Mouse (Mus musculus): ENCODE measurements around the gene Olfr561. TPM values are rescaled to one million over a fixed set of nuclear protein-coding genes. Genes with fewer than 3 reads are reported as not detected.

The Olfr561 gene
- not detected in 2 replicates for polyA plus RNA-seq (2016; fragmentation: Nextera tagmentation; extraction: Ambion mirVana)

- no peak within 1 kb of the TSS for H3K27ac ChIP-seq (ENCODE audit: poor library complexity, severe bottlenecking)
- H3K9ac ChIP-seq, result no peak within 1 kb of the TSS
- H3K4me2 ChIP-seq, result no peak within 1 kb of the TSS
- no peak for ATAC-seq (ENCODE audit: insufficient number of reproducible peaks, low FRiP score)
- H3K36me3 ChIP-seq, result no peaks in the 10 kb centered on the region
- H3K27me3 ChIP-seq (replicated peaks), result no peaks in the 10 kb centered on the region
- 70% methylated on average over 2 of the region's 2 CpGs for whole genome bisulfite sequencing
- H3K9me3 ChIP-seq (replicated peaks), result no peaks in the 10 kb centered on the region
- no peaks in the 10 kb centered on the region for H3K4me1 ChIP-seq (replicated peaks)
- no peak within 1 kb of the TSS for H3K4me3 ChIP-seq
Observed at GRCm38 (mm10) chr7:102770921-102771320, at the start of gene Olfr561. Gene Olfr561 (plus strand): TSS chr7:102771221.

GRCm38 (mm10) chr7:102727391-102727790, 43.6 kb upstream of the Olfr561 start, which contains the start of gene Olfr559:
Gene Olfr559 (minus strand): TSS chr7:102727491.
- Histone ChIP-seq H3K27ac (ENCODE audit: poor library complexity, severe bottlenecking) (no peak within 1 kb of the TSS), H3K9ac (no peak within 1 kb of the TSS), H3K9me3 (replicated peaks) (no peaks in the 10 kb centered on the region), H3K27me3 (replicated peaks) (no peaks in the 10 kb centered on the region), H3K4me3 (no peak within 1 kb of the TSS), H3K4me2 (no peak within 1 kb of the TSS), H3K36me3 (no peaks in the 10 kb centered on the region), H3K4me1 (replicated peaks) (no peaks in the 10 kb centered on the region)
- ATAC-seq (ENCODE audit: insufficient number of reproducible peaks, low FRiP score), result no peak

GRCm38 (mm10) chr7:102733793-102734192, 37.2 kb upstream of the Olfr561 start:
- Histone ChIP-seq H3K4me1 (replicated peaks) (no peaks in the 10 kb centered on the region), H3K4me3 (no peak overlapping the region), H3K27me3 (replicated peaks) (no peaks in the 10 kb centered on the region), H3K9ac (no peak overlapping the region), H3K4me2 (no peak overlapping the region), H3K9me3 (replicated peaks) (no peaks in the 10 kb centered on the region), H3K27ac (ENCODE audit: poor library complexity, severe bottlenecking) (no peak overlapping the region), H3K36me3 (no peaks in the 10 kb centered on the region)
- ATAC-seq (ENCODE audit: insufficient number of reproducible peaks, low FRiP score), result no peak
- WGBS, result 20% methylated on average over 1 of the region's 1 CpGs

- no peak for ATAC-seq (ENCODE audit: insufficient number of reproducible peaks, low FRiP score)
- WGBS, result 42% methylated on average over 2 of the region's 2 CpGs
Observed at GRCm38 (mm10) chr7:102737705-102738104, 33.3 kb upstream of the Olfr561 start.

GRCm38 (mm10) chr7:102752086-102752485, 18.9 kb upstream of the Olfr561 start:
- H3K4me1 ChIP-seq (replicated peaks), result no peaks in the 10 kb centered on the region
- H3K27ac ChIP-seq (ENCODE audit: poor library complexity, severe bottlenecking), result no peak overlapping the region
- no peaks in the 10 kb centered on the region for H3K36me3 ChIP-seq
- no peak overlapping the region for H3K4me3 ChIP-seq
- WGBS, result 9% methylated on average over 1 of the region's 1 CpGs
- H3K27me3 ChIP-seq (replicated peaks), result no peaks in the 10 kb centered on the region
- no peak for ATAC-seq (ENCODE audit: insufficient number of reproducible peaks, low FRiP score)
- H3K9ac ChIP-seq, result no peak overlapping the region
- no peaks in the 10 kb centered on the region for H3K9me3 ChIP-seq (replicated peaks)
- H3K4me2 ChIP-seq, result no peak overlapping the region

More at GRCm38 (mm10) chr7:102737705-102738104, 33.3 kb upstream of the Olfr561 start:
- no peak overlapping the region for H3K27ac ChIP-seq (ENCODE audit: poor library complexity, severe bottlenecking)
- no peaks in the 10 kb centered on the region for H3K4me1 ChIP-seq (replicated peaks)
- no peak overlapping the region for H3K4me2 ChIP-seq
- H3K4me3 ChIP-seq, result no peak overlapping the region
- H3K27me3 ChIP-seq (replicated peaks), result no peaks in the 10 kb centered on the region
- no peaks in the 10 kb centered on the region for H3K36me3 ChIP-seq
- no peaks in the 10 kb centered on the region for H3K9me3 ChIP-seq (replicated peaks)
- no peak overlapping the region for H3K9ac ChIP-seq

- H3K27ac ChIP-seq (ENCODE audit: poor library complexity, severe bottlenecking), result no peak within 1 kb of the TSS
- no peak for ATAC-seq (ENCODE audit: insufficient number of reproducible peaks, low FRiP score)
- 65% methylated on average over 4 of the region's 4 CpGs for WGBS
- no peaks in the 10 kb centered on the region for H3K4me1 ChIP-seq (replicated peaks)
- H3K36me3 ChIP-seq, result no peaks in the 10 kb centered on the region
- no peaks in the 10 kb centered on the region for H3K9me3 ChIP-seq (replicated peaks)
- no peaks in the 10 kb centered on the region for H3K27me3 ChIP-seq (replicated peaks)
- H3K9ac ChIP-seq, result no peak within 1 kb of the TSS
- no peak within 1 kb of the TSS for H3K4me3 ChIP-seq
- H3K4me2 ChIP-seq, result no peak within 1 kb of the TSS
Observed at GRCm38 (mm10) chr7:102759266-102759665, 11.8 kb upstream of the Olfr561 start, which contains the start of the genes Olfr560 and Olfr78. Gene Olfr560 (minus strand): TSS chr7:102759366. Gene Olfr78 (minus strand): TSS chr7:102759471.

- H3K27ac ChIP-seq (ENCODE audit: poor library complexity, severe bottlenecking), result no peak within 1 kb of the TSS
- no peaks in the 10 kb centered on the region for H3K36me3 ChIP-seq
- no peak within 1 kb of the TSS for H3K9ac ChIP-seq
- H3K4me1 ChIP-seq (replicated peaks), result no peaks in the 10 kb centered on the region
- no peak for ATAC-seq (ENCODE audit: insufficient number of reproducible peaks, low FRiP score)
- H3K9me3 ChIP-seq (replicated peaks), result no peaks in the 10 kb centered on the region
- H3K27me3 ChIP-seq (replicated peaks), result no peaks in the 10 kb centered on the region
- no peak within 1 kb of the TSS for H3K4me3 ChIP-seq
- H3K4me2 ChIP-seq, result no peak within 1 kb of the TSS
Observed at GRCm38 (mm10) chr7:102803180-102803579, 32.2 kb downstream of the Olfr561 start, which contains the start of gene Olfr564. Gene Olfr564 (plus strand): TSS chr7:102803480.

Other genes starting within 250 kb of the Olfr561 start
- not detected in 2 replicates for gene Olfr547, start 236.5 kb upstream of the Olfr561 start, polyA plus RNA-seq (2016; fragmentation: Nextera tagmentation; extraction: Ambion mirVana)
- gene Olfr548-ps1, start 230.3 kb upstream of the Olfr561 start, polyA plus RNA-seq (2016; fragmentation: Nextera tagmentation; extraction: Ambion mirVana), result not detected in 2 replicates
- not detected in 2 replicates for gene Olfr549, start 221.4 kb upstream of the Olfr561 start, polyA plus RNA-seq (2016; fragmentation: Nextera tagmentation; extraction: Ambion mirVana)
- gene Trim21, start 205.7 kb upstream of the Olfr561 start, polyA plus RNA-seq (2016; fragmentation: Nextera tagmentation; extraction: Ambion mirVana), result 0.46 and 0.49 TPM in 2 replicates
- gene Olfr550, start 199.8 kb upstream of the Olfr561 start, polyA plus RNA-seq (2016; fragmentation: Nextera tagmentation; extraction: Ambion mirVana), result not detected in 2 replicates
- gene Olfr551, start 179.3 kb upstream of the Olfr561 start, polyA plus RNA-seq (2016; fragmentation: Nextera tagmentation; extraction: Ambion mirVana), result not detected in 2 replicates
- not detected in 2 replicates for gene Olfr552, start 173.5 kb upstream of the Olfr561 start, polyA plus RNA-seq (2016; fragmentation: Nextera tagmentation; extraction: Ambion mirVana)
- gene Olfr553, start 153.0 kb upstream of the Olfr561 start, polyA plus RNA-seq (2016; fragmentation: Nextera tagmentation; extraction: Ambion mirVana), result not detected in 2 replicates
- gene Olfr554, start 132.8 kb upstream of the Olfr561 start, polyA plus RNA-seq (2016; fragmentation: Nextera tagmentation; extraction: Ambion mirVana), result not detected in 2 replicates
- not detected in 2 replicates for gene Olfr555, start 112.4 kb upstream of the Olfr561 start, polyA plus RNA-seq (2016; fragmentation: Nextera tagmentation; extraction: Ambion mirVana)
- gene Olfr556, start 106.3 kb upstream of the Olfr561 start, polyA plus RNA-seq (2016; fragmentation: Nextera tagmentation; extraction: Ambion mirVana), result not detected in 2 replicates
- gene Trim68, start 83.9 kb upstream of the Olfr561 start, polyA plus RNA-seq (2016; fragmentation: Nextera tagmentation; extraction: Ambion mirVana), result 14.1 and 14.7 TPM in 2 replicates
- not detected in 2 replicates for gene Olfr557, start 75.3 kb upstream of the Olfr561 start, polyA plus RNA-seq (2016; fragmentation: Nextera tagmentation; extraction: Ambion mirVana)
- gene Olfr558, start 69.0 kb upstream of the Olfr561 start, polyA plus RNA-seq (2016; fragmentation: Nextera tagmentation; extraction: Ambion mirVana), result not detected in 2 replicates
- not detected in 2 replicates for gene Olfr33, start 52.2 kb upstream of the Olfr561 start, polyA plus RNA-seq (2016; fragmentation: Nextera tagmentation; extraction: Ambion mirVana)
- gene Olfr559, start 43.7 kb upstream of the Olfr561 start, polyA plus RNA-seq (2016; fragmentation: Nextera tagmentation; extraction: Ambion mirVana), result not detected in 2 replicates
- not detected in 2 replicates for gene Olfr560, start 11.9 kb upstream of the Olfr561 start, polyA plus RNA-seq (2016; fragmentation: Nextera tagmentation; extraction: Ambion mirVana)
- not detected in 2 replicates for gene Olfr78, start 11.8 kb upstream of the Olfr561 start, polyA plus RNA-seq (2016; fragmentation: Nextera tagmentation; extraction: Ambion mirVana)
- not detected in 2 replicates for gene Olfr564, start 32.3 kb downstream of the Olfr561 start, polyA plus RNA-seq (2016; fragmentation: Nextera tagmentation; extraction: Ambion mirVana)
- gene Olfr566, start 87.5 kb downstream of the Olfr561 start, polyA plus RNA-seq (2016; fragmentation: Nextera tagmentation; extraction: Ambion mirVana), result not detected in 2 replicates
- gene Olfr568, start 105.9 kb downstream of the Olfr561 start, polyA plus RNA-seq (2016; fragmentation: Nextera tagmentation; extraction: Ambion mirVana), result not detected in 2 replicates
- not detected in 2 replicates for gene Olfr569, start 119.7 kb downstream of the Olfr561 start, polyA plus RNA-seq (2016; fragmentation: Nextera tagmentation; extraction: Ambion mirVana)
- gene Olfr570, start 123.4 kb downstream of the Olfr561 start, polyA plus RNA-seq (2016; fragmentation: Nextera tagmentation; extraction: Ambion mirVana), result not detected in 2 replicates
- gene Olfr571, start 146.3 kb downstream of the Olfr561 start, polyA plus RNA-seq (2016; fragmentation: Nextera tagmentation; extraction: Ambion mirVana), result not detected in 2 replicates
- gene Olfr572, start 153.2 kb downstream of the Olfr561 start, polyA plus RNA-seq (2016; fragmentation: Nextera tagmentation; extraction: Ambion mirVana), result not detected in 2 replicates
- not detected in 2 replicates for gene Olfr573-ps1, start 171.4 kb downstream of the Olfr561 start, polyA plus RNA-seq (2016; fragmentation: Nextera tagmentation; extraction: Ambion mirVana)
- gene Olfr574, start 177.2 kb downstream of the Olfr561 start, polyA plus RNA-seq (2016; fragmentation: Nextera tagmentation; extraction: Ambion mirVana), result not detected in 2 replicates
- not detected in 2 replicates for gene Olfr575, start 187.6 kb downstream of the Olfr561 start, polyA plus RNA-seq (2016; fragmentation: Nextera tagmentation; extraction: Ambion mirVana)
- not detected in 2 replicates for gene Olfr576, start 191.4 kb downstream of the Olfr561 start, polyA plus RNA-seq (2016; fragmentation: Nextera tagmentation; extraction: Ambion mirVana)
- not detected in 2 replicates for gene Olfr577, start 204.7 kb downstream of the Olfr561 start, polyA plus RNA-seq (2016; fragmentation: Nextera tagmentation; extraction: Ambion mirVana)
- not detected in 2 replicates for gene Olfr578, start 218.1 kb downstream of the Olfr561 start, polyA plus RNA-seq (2016; fragmentation: Nextera tagmentation; extraction: Ambion mirVana)

Data from heart, embryonic 12.5 days (tissue).